Mouse (Mus musculus): Measurements from ENCODE around the gene H2-Q2. TPM values are rescaled to one million over a fixed set of nuclear protein-coding genes. Genes with fewer than 3 reads are reported as not detected.
"Not testable (repeated sequence)": the region's sequence is repeated elsewhere in the genome, so short reads cannot be mapped to it uniquely, and the experiment has no call there.

H2-Q2 gene
- polyA plus RNA-seq, 1 experiment: 170 TPM

GRCm38 (mm10) chr17:35304478-35304877, 37.6 kb upstream of the H2-Q2 start:
- WGBS: 21% methylated on average over 6 of the region's 6 CpGs
- H3K27ac ChIP-seq (ENCODE audit: control insufficient read depth, insufficient read depth, low read length): no peak overlapping the region
- no peak for TF ChIP-seq POLR2A (IDR thresholded peaks at IDR 0.05; ENCODE audit: control insufficient read depth, extremely low read depth, insufficient read depth, low read length, poor library complexity)
- no peak for TF ChIP-seq CTCF (IDR thresholded peaks at IDR 0.05; ENCODE audit: borderline replicate concordance, control insufficient read depth, extremely low read depth, insufficient read depth, low read length, poor library complexity)
- no peaks in the 10 kb centered on the region for H3K27me3 ChIP-seq (ENCODE audit: control insufficient read depth, insufficient read depth, low read length)
- no peaks in the 10 kb centered on the region for H3K36me3 ChIP-seq (ENCODE audit: control insufficient read depth, insufficient read depth, low read length)
- H3K4me1 ChIP-seq (replicated peaks; ENCODE audit: control insufficient read depth, insufficient read depth, low read length): peaks cover 45% of the 10 kb centered on the region
- no peak for DNase-seq
- no peak overlapping the region for H3K4me3 ChIP-seq (ENCODE audit: control insufficient read depth, insufficient read depth, low read length)

DNA sequence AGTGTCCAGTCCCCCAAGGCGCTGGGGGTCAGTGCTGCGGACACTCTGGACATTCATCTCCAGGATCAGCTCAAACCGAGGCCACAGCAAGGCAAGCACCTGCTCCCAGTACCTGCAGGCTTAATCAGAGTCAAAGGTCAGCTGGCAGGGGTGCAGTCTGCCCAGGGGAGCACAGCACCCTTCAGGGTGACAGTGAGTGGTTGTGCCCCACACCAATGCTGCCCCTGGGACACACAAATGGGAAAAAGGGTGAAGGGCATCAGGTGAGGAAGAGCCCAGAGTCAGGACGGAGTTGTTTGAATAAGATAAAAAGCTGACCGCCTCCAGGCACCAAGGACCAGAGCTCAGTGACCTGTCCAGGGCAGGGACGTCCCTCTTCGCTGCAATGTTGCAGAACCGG, 37.1 kb upstream of the H2-Q2 start:
- not testable (repeated sequence) for DNase-seq; H3K27ac ChIP-seq (ENCODE audit: control insufficient read depth, insufficient read depth, low read length); H3K27me3 ChIP-seq (ENCODE audit: control insufficient read depth, insufficient read depth, low read length); H3K36me3 ChIP-seq (ENCODE audit: control insufficient read depth, insufficient read depth, low read length); H3K4me3 ChIP-seq (ENCODE audit: control insufficient read depth, insufficient read depth, low read length)
- H3K4me1 ChIP-seq (replicated peaks; ENCODE audit: control insufficient read depth, insufficient read depth, low read length): peaks cover 45% of the 10 kb centered on the region
- WGBS: 92% methylated on average over 8 of the region's 8 CpGs

GRCm38 (mm10) chr17:35318671-35319070, 23.4 kb upstream of the H2-Q2 start:
- H3K27me3 ChIP-seq (ENCODE audit: control insufficient read depth, insufficient read depth, low read length): no peaks in the 10 kb centered on the region
- H3K4me1 ChIP-seq (replicated peaks; ENCODE audit: control insufficient read depth, insufficient read depth, low read length): peaks cover 40% of the 10 kb centered on the region
- TF ChIP-seq POLR2A (IDR thresholded peaks at IDR 0.05; ENCODE audit: control insufficient read depth, extremely low read depth, insufficient read depth, low read length, poor library complexity) (no peak), CTCF (IDR thresholded peaks at IDR 0.05; ENCODE audit: borderline replicate concordance, control insufficient read depth, extremely low read depth, insufficient read depth, low read length, poor library complexity) (no peak)
- no peak overlapping the region for H3K4me3 ChIP-seq (ENCODE audit: control insufficient read depth, insufficient read depth, low read length)
- no peaks in the 10 kb centered on the region for H3K36me3 ChIP-seq (ENCODE audit: control insufficient read depth, insufficient read depth, low read length)
- H3K27ac ChIP-seq (ENCODE audit: control insufficient read depth, insufficient read depth, low read length): no peak overlapping the region; the same call in 1 of the 2 replicates
- DNase-seq: peak; percentile 73

DNA sequence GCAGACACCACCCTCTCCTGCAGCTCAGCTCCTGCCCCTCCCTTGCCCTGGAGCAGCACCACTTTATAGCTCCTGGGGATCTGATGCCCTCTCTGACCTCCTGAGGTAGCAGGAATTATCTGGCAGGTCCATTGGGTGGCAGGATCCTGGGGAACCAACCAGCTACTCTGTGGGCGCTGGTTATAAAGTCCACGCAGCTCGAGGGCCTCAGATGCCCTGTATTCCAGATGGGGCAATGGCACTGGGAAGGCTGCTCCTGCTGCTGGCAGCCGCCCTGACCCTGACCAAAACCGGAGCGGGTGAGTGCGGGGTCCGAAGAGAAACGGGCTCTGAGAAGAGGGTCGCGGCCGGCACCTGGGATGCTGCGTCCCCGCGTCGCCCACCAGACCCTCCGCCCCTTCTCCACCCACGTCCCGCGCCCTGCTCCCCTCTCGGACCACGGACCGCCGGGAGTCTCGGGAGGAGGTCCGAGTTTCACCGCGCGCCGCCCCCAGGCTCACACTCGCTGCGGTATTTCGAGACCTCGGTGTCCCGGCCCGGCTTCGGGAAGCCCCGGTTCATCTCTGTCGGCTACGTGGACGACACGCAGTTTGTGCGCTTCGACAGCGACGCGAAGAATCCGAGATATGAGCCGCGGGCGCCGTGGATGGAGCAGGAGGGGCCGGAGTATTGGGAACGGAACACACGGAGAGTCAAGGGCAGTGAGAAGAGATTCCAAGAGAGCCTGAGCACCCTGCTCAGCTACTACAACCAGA, 21.5 kb upstream of the H2-Q2 start, which contains the start of gene H2-Q1:
TSS of gene H2-Q1 (plus strand) at position 79 of the 755 bp plus-strand sequence.
- no peak for DNase-seq
- Histone ChIP-seq H3K36me3 (ENCODE audit: control insufficient read depth, insufficient read depth, low read length) (no peaks in the 10 kb centered on the region), H3K4me1 (replicated peaks; ENCODE audit: control insufficient read depth, insufficient read depth, low read length) (peaks cover 40% of the 10 kb centered on the region), H3K4me3 (ENCODE audit: control insufficient read depth, insufficient read depth, low read length) (peak within 1 kb of the TSS; percentile 63), H3K27me3 (ENCODE audit: control insufficient read depth, insufficient read depth, low read length) (no peaks in the 10 kb centered on the region), H3K27ac (ENCODE audit: control insufficient read depth, insufficient read depth, low read length) (no peak within 1 kb of the TSS)
- WGBS: 4% methylated on average over 55 of the region's 55 CpGs
- TF ChIP-seq CTCF (IDR thresholded peaks at IDR 0.05; ENCODE audit: borderline replicate concordance, control insufficient read depth, extremely low read depth, insufficient read depth, low read length, poor library complexity): no peak
- TF ChIP-seq POLR2A (IDR thresholded peaks at IDR 0.05; ENCODE audit: control insufficient read depth, extremely low read depth, insufficient read depth, low read length, poor library complexity): no peak

DNA sequence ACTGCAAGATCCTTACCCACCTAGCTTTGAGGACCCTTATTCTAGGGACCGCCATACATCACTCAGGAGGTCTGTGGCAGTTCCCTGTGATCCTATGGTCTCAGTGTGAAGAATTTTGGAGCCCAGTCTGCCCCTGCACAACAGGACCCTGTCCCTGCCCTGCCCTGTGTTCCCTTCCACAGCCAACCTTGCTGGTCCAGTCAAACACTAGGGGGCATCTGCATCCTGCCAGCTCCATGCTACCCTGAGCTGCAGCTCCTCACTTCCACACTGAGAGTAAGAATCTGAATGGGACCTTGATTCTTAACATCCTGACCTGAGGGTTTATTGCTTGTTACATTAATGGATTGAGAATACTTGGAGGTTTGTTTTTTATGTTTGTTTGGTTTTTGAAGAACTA, 16.9 kb upstream of the H2-Q2 start:
- not testable (repeated sequence) for DNase-seq; H3K27me3 ChIP-seq (ENCODE audit: control insufficient read depth, insufficient read depth, low read length); H3K27ac ChIP-seq (ENCODE audit: control insufficient read depth, insufficient read depth, low read length); H3K4me3 ChIP-seq (ENCODE audit: control insufficient read depth, insufficient read depth, low read length); H3K36me3 ChIP-seq (ENCODE audit: control insufficient read depth, insufficient read depth, low read length)
- peaks cover 23% of the 10 kb centered on the region for H3K4me1 ChIP-seq (replicated peaks; ENCODE audit: control insufficient read depth, insufficient read depth, low read length)
- WGBS: 61% methylated on average over 1 of the region's 1 CpGs
- TF ChIP-seq CTCF (IDR thresholded peaks at IDR 0.05; ENCODE audit: borderline replicate concordance, control insufficient read depth, extremely low read depth, insufficient read depth, low read length, poor library complexity): peak; percentile 59

DNA sequence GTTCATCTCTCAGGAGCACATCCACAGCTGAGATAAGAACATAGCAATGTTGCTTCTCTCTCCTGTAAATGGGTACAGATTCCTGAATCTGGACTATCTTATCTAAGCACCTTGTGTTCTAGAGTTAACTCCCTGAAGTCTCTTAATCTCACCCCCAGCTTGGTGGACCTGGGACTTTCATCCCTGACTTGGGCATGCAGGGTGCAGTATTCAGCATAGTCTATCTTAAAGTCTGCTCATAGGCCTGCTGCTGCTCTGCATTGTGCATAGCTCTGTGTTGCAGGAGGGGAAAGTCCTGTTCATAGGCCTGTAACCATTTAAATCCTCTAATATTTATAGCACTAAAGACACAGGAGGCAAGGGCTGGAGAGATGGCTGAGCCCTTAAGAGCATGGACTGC, 16.0 kb upstream of the H2-Q2 start:
- not testable (repeated sequence) for H3K27me3 ChIP-seq (ENCODE audit: control insufficient read depth, insufficient read depth, low read length); H3K36me3 ChIP-seq (ENCODE audit: control insufficient read depth, insufficient read depth, low read length); H3K4me3 ChIP-seq (ENCODE audit: control insufficient read depth, insufficient read depth, low read length); DNase-seq; H3K27ac ChIP-seq (ENCODE audit: control insufficient read depth, insufficient read depth, low read length)
- peaks cover 14% of the 10 kb centered on the region for H3K4me1 ChIP-seq (replicated peaks; ENCODE audit: control insufficient read depth, insufficient read depth, low read length)

DNA sequence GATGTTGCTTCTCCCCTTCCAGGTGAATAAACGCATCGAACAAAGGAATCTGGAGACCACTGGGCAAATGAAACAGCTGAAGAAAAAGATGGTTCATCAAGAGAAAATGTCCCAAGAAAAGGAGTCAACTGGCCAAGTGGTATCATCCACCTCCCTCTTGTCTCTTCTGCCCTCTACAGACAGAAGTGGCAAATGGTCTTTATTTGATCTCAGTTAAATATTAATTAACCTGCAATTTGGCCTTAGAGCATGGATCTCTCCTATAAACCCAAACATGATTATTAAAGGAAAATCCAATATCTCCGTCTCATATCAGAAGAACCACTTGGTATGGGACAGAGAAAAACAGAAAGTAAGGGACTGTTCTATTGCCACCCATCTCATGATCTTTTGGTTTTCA, 12.3 kb upstream of the H2-Q2 start:
- not testable (repeated sequence) for DNase-seq; H3K27ac ChIP-seq (ENCODE audit: control insufficient read depth, insufficient read depth, low read length); H3K4me3 ChIP-seq (ENCODE audit: control insufficient read depth, insufficient read depth, low read length); H3K27me3 ChIP-seq (ENCODE audit: control insufficient read depth, insufficient read depth, low read length); H3K4me1 ChIP-seq (replicated peaks; ENCODE audit: control insufficient read depth, insufficient read depth, low read length); H3K36me3 ChIP-seq (ENCODE audit: control insufficient read depth, insufficient read depth, low read length)
- 62% methylated on average over 3 of the region's 3 CpGs for WGBS

DNA sequence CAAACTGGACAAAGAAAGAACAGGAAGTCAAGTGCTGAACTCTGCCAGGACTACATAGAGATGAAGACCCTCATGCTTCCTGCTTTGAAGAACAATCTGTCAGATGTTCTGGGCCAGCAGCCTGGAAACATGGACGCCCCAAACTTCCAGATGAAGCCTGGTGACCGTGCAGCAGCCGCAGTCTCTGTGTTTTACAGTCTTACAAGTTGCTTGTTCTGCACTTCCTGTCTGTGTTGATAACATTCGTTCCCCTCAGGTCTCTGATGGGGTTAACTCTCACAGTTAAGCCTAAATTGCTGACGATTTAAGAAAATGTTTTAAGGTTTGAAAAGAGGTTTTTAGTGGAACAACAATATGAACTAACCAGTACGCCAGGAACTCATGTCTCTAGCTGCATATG, 10.5 kb upstream of the H2-Q2 start:
- H3K4me3 ChIP-seq (ENCODE audit: control insufficient read depth, insufficient read depth, low read length); H3K27me3 ChIP-seq (ENCODE audit: control insufficient read depth, insufficient read depth, low read length); H3K4me1 ChIP-seq (replicated peaks; ENCODE audit: control insufficient read depth, insufficient read depth, low read length); H3K27ac ChIP-seq (ENCODE audit: control insufficient read depth, insufficient read depth, low read length); DNase-seq; H3K36me3 ChIP-seq (ENCODE audit: control insufficient read depth, insufficient read depth, low read length): not testable (repeated sequence)
- WGBS: 34% methylated on average over 6 of the region's 6 CpGs
